Mouse (Mus musculus) cerebellum, adult 9-11 months (tissue): ENCODE measurements around the gene Gm5485.

ENCODE experiments used
- DNase-seq: peaks from one replicate; pipeline ENCODE4 v3.0.0; 2022

Gene Gm5485

GRCm38 (mm10) chr16:48412246-48412645 is at the start of gene Gm5485:
Gene Gm5485 (minus strand): TSS chr16:48412416.
- no peak for DNase-seq

- DNase-seq: no peak
Observed at GRCm38 (mm10) chr16:48453264-48453663, 41.0 kb upstream of the Gm5485 start.

- DNase-seq: no peak
Observed at GRCm38 (mm10) chr16:48446161-48446925, 34.1 kb upstream of the Gm5485 start.

- no peak for DNase-seq
Observed at GRCm38 (mm10) chr16:48444589-48444988, 32.4 kb upstream of the Gm5485 start.

- DNase-seq: no peak
Observed at GRCm38 (mm10) chr16:48437476-48437875, 25.3 kb upstream of the Gm5485 start.

- no peak for DNase-seq
Observed at GRCm38 (mm10) chr16:48435454-48435853, 23.2 kb upstream of the Gm5485 start.

GRCm38 (mm10) chr16:48431027-48431426 is 18.8 kb upstream of the Gm5485 start, which contains the start of gene Morc1:
Gene Morc1 (plus strand): TSS chr16:48431237.
- DNase-seq: no peak

GRCm38 (mm10) chr16:48429427-48429826 is 17.2 kb upstream of the Gm5485 start:
- no peak for DNase-seq

- DNase-seq: no peak
Observed at GRCm38 (mm10) chr16:48424069-48424468, 11.9 kb upstream of the Gm5485 start.

- DNase-seq: no peak
Observed at GRCm38 (mm10) chr16:48422501-48422900, 10.3 kb upstream of the Gm5485 start.

- no peak for DNase-seq
Observed at GRCm38 (mm10) chr16:48419035-48419434, 6.8 kb upstream of the Gm5485 start.

- DNase-seq: no peak
Observed at GRCm38 (mm10) chr16:48418557-48418956, 6.3 kb upstream of the Gm5485 start.

- no peak for DNase-seq
Observed at GRCm38 (mm10) chr16:48410125-48410524, 2.1 kb downstream of the Gm5485 start.

- DNase-seq: no peak
Observed at GRCm38 (mm10) chr16:48409580-48409979, 2.6 kb downstream of the Gm5485 start.

GRCm38 (mm10) chr16:48405674-48406403 is 6.4 kb downstream of the Gm5485 start:
- DNase-seq: no peak

GRCm38 (mm10) chr16:48404009-48404408 is 8.2 kb downstream of the Gm5485 start:
- DNase-seq: no peak

GRCm38 (mm10) chr16:48403423-48403822 is 8.8 kb downstream of the Gm5485 start:
- DNase-seq: no peak

- DNase-seq: no peak
Observed at GRCm38 (mm10) chr16:48402963-48403362, 9.3 kb downstream of the Gm5485 start.

GRCm38 (mm10) chr16:48395278-48395677 is 16.9 kb downstream of the Gm5485 start:
- DNase-seq: no peak

- no peak for DNase-seq
Observed at GRCm38 (mm10) chr16:48386982-48387381, 25.2 kb downstream of the Gm5485 start.

GRCm38 (mm10) chr16:48383582-48384257 is 28.5 kb downstream of the Gm5485 start:
- no peak for DNase-seq

- DNase-seq: peak; percentile 92
Observed at GRCm38 (mm10) chr16:48373711-48374485, 38.3 kb downstream of the Gm5485 start.

- DNase-seq: peak; percentile 94
Observed at GRCm38 (mm10) chr16:48372461-48372860, 39.8 kb downstream of the Gm5485 start.
